9 mouse cellular contexts compared by ENCODE assay signal in genomic region chr9:98690839-98691516, GRCm38 (mm10).
DNase-seq lines count a peak whose midpoint lies in the region; ATAC-seq and TF ChIP-seq lines count a peak whose summit lies in the region.
"Had no signal": no experiment of that assay in that cellular context is flagged by ENCODE, and none has a peak within 500 bp of the region (broad histone marks: within the 10 kb centered on the region; RNA-seq: fewer than 3 reads in every experiment).

No protein-coding gene starts in this region.

- no peaks in the 10 kb centered on the region for H3K27me3 ChIP-seq in intestine, embryonic 14.5 days (replicated peaks; ENCODE audit: control insufficient read depth, insufficient read depth, low read length)
- H3K27me3 ChIP-seq in intestine, embryonic 15.5 days (replicated peaks) = no peaks in the 10 kb centered on the region
- no peaks in the 10 kb centered on the region for H3K27me3 ChIP-seq in kidney, embryonic 15.5 days
- no peaks in the 10 kb centered on the region for H3K27me3 ChIP-seq in limb, embryonic 14.5 days (ENCODE audit: control insufficient read depth, insufficient read depth, low read length)
- H3K27me3 ChIP-seq: embryonic facial prominence, embryonic 15.5 days had no signal

- H3K9me3 ChIP-seq in intestine, embryonic 14.5 days (ENCODE audit: control insufficient read depth, low read length) = no peaks in the 10 kb centered on the region
- no peaks in the 10 kb centered on the region for H3K9me3 ChIP-seq in intestine, embryonic 15.5 days
- H3K9me3 ChIP-seq in kidney, embryonic 15.5 days (replicated peaks) = no peaks in the 10 kb centered on the region
- H3K9me3 ChIP-seq in limb, embryonic 14.5 days (ENCODE audit: control insufficient read depth, low read length) = no peaks in the 10 kb centered on the region
- H3K9me3 ChIP-seq: embryonic facial prominence, embryonic 15.5 days had no signal

- H3K9ac ChIP-seq in intestine, embryonic 14.5 days (ENCODE audit: low read length) = no peak overlapping the region
- no peak overlapping the region for H3K9ac ChIP-seq in intestine, embryonic 15.5 days
- no peak overlapping the region for H3K9ac ChIP-seq in kidney, embryonic 15.5 days
- H3K9ac ChIP-seq in limb, embryonic 14.5 days (ENCODE audit: low read depth, low read length, severe bottlenecking) = no peak overlapping the region
- H3K9ac ChIP-seq: embryonic facial prominence, embryonic 15.5 days had no signal

- no peak for DNase-seq in intestine, embryonic 14.5 days (ENCODE audit: low spot score)
- peak; percentile 68 for DNase-seq in adrenal gland, postnatal 10 days
- peak; percentile 87 for DNase-seq in gastrocnemius, postnatal 14 days
- DNase-seq in limb, embryonic 14.5 days (ENCODE audit: low spot score) = peak; percentile 44
- peak; percentile 69 for DNase-seq in urinary bladder, postnatal 14 days (ENCODE audit: low spot score)

- no peaks in the 10 kb centered on the region for H3K36me3 ChIP-seq in intestine, embryonic 14.5 days (ENCODE audit: control insufficient read depth, insufficient read depth, low read length)
- H3K36me3 ChIP-seq in intestine, embryonic 15.5 days = no peaks in the 10 kb centered on the region
- H3K36me3 ChIP-seq in kidney, embryonic 15.5 days = no peaks in the 10 kb centered on the region
- H3K36me3 ChIP-seq in limb, embryonic 14.5 days (ENCODE audit: control insufficient read depth, insufficient read depth, low read length) = no peaks in the 10 kb centered on the region
- H3K36me3 ChIP-seq: embryonic facial prominence, embryonic 15.5 days had no signal

- H3K4me3 ChIP-seq in intestine, embryonic 14.5 days (ENCODE audit: low read depth, low read length) = no peak overlapping the region
- no peak overlapping the region for H3K4me3 ChIP-seq in intestine, embryonic 15.5 days (replicated peaks)
- no peak overlapping the region for H3K4me3 ChIP-seq in kidney, embryonic 15.5 days (replicated peaks)
- no peak overlapping the region for H3K4me3 ChIP-seq in limb, embryonic 14.5 days (replicated peaks; ENCODE audit: low read length)
- H3K4me3 ChIP-seq: embryonic facial prominence, embryonic 15.5 days had no signal

- no peak for ATAC-seq in intestine, embryonic 14.5 days (replicated peaks; ENCODE audit: low FRiP score, low TSS enrichment, low read depth)
- ATAC-seq in intestine, embryonic 15.5 days = no peak
- 0 out of 2 replicates have a peak, but pooled peaks have one; percentile 49 for ATAC-seq in kidney, embryonic 15.5 days (replicated peaks; ENCODE audit: low FRiP score)
- ATAC-seq in limb, embryonic 14.5 days (ENCODE audit: low FRiP score, low read depth) = peak; percentile 41; the same call in 1 of the 2 replicates
- ATAC-seq in activated CD4-positive, CD25-positive, alpha-beta regulatory T cell, adult 4 months = no peak

- peak overlapping the region; percentile 32; the same call in 1 of the 2 replicates for H3K4me2 ChIP-seq in intestine, embryonic 14.5 days (ENCODE audit: low read length)
- no peak overlapping the region for H3K4me2 ChIP-seq in intestine, embryonic 15.5 days (replicated peaks)
- H3K4me2 ChIP-seq in kidney, embryonic 15.5 days = peak overlapping the region; percentile 41
- H3K4me2 ChIP-seq in limb, embryonic 14.5 days (replicated peaks; ENCODE audit: low read depth, low read length, severe bottlenecking) = peak overlapping the region; percentile 28
- H3K4me2 ChIP-seq: embryonic facial prominence, embryonic 15.5 days had no signal

- 67% methylated on average over 14 of the region's 14 CpGs for WGBS in intestine, embryonic 14.5 days
- WGBS in intestine, embryonic 15.5 days = 69% methylated on average over 14 of the region's 14 CpGs
- WGBS in kidney, embryonic 15.5 days = 66% methylated on average over 14 of the region's 14 CpGs
- 59% methylated on average over 14 of the region's 14 CpGs for WGBS in limb, embryonic 14.5 days

- TF ChIP-seq POLR2A in limb, embryonic 14.5 days (IDR thresholded peaks at IDR 0.05; ENCODE audit: borderline replicate concordance, extremely low read depth, insufficient read depth, insufficient read length) = no peak

- no peak overlapping the region for H3K27ac ChIP-seq in intestine, embryonic 14.5 days (ENCODE audit: low read depth)
- no peak overlapping the region for H3K27ac ChIP-seq in intestine, embryonic 15.5 days
- H3K27ac ChIP-seq in kidney, embryonic 15.5 days = no peak overlapping the region
- no peak overlapping the region for H3K27ac ChIP-seq in limb, embryonic 14.5 days (replicated peaks; ENCODE audit: low read depth, low read length)
- H3K27ac ChIP-seq: embryonic facial prominence, embryonic 15.5 days had no signal

- peaks cover 4% of the 10 kb centered on the region; the same call in 1 of the 2 replicates for H3K4me1 ChIP-seq in intestine, embryonic 14.5 days (replicated peaks; ENCODE audit: control insufficient read depth, insufficient read depth, low read length)
- H3K4me1 ChIP-seq in intestine, embryonic 15.5 days (replicated peaks) = no peaks in the 10 kb centered on the region
- peaks cover 5% of the 10 kb centered on the region; the same call in 1 of the 2 replicates for H3K4me1 ChIP-seq in kidney, embryonic 15.5 days
- H3K4me1 ChIP-seq in limb, embryonic 14.5 days (ENCODE audit: control insufficient read depth, insufficient read depth, low read length) = peaks cover 9% of the 10 kb centered on the region
- H3K4me1 ChIP-seq: embryonic facial prominence, embryonic 15.5 days had no signal

- intact Hi-C loops in gastrocnemius, postnatal 14 days (cut with DNase I; ENCODE audit: low total_unique reads) = no loop called here

Comparison
In these comparisons a context has a peak if more than half of its experiments do, and no peak if none do; other contexts are left out.
1. ATAC-seq: peak in kidney, embryonic 15.5 days (single experiment) and limb, embryonic 14.5 days (single experiment); none in intestine, embryonic 14.5 days (single experiment), intestine, embryonic 15.5 days (single experiment) and activated CD4-positive, CD25-positive, alpha-beta regulatory T cell, adult 4 months (single experiment).